In genomic region chr13:46736479-46736865, GRCm38 (mm10) we compare ENCODE assay signal across 8 mouse cellular contexts. TPM values are rescaled to one million over a fixed set of nuclear protein-coding genes. Genes with fewer than 3 reads are reported as not detected.
DNase-seq lines count a peak whose midpoint lies in the region; ATAC-seq and TF ChIP-seq lines count a peak whose summit lies in the region.

No protein-coding gene starts in this region.

- H3K27ac ChIP-seq in bone marrow, adult 2 months (ENCODE audit: control insufficient read depth, insufficient read depth, low read depth, low read length, poor library complexity), result peak overlapping the region; percentile 97
- H3K27ac ChIP-seq in heart, embryonic 13.5 days (replicated peaks), result peak overlapping the region; percentile 3; the same call in 1 of the 2 replicates
- peak overlapping the region; percentile 35; the same call in 1 of the 2 replicates for H3K27ac ChIP-seq in limb, embryonic 14.5 days (replicated peaks; ENCODE audit: low read depth, low read length)
- no peak overlapping the region for H3K27ac ChIP-seq in midbrain, postnatal 0 days (ENCODE audit: low read depth, low read length)

- TF ChIP-seq CTCF in bone marrow, adult 2 months (IDR thresholded peaks at IDR 0.05; ENCODE audit: control insufficient read depth, insufficient read depth, low read length), result no peak
- TF ChIP-seq CTCF in midbrain, postnatal 0 days (IDR thresholded peaks at IDR 0.05), result no peak

- peak overlapping the region; percentile 79 for H3K4me3 ChIP-seq in bone marrow, adult 2 months (replicated peaks; ENCODE audit: control insufficient read depth, low read depth, low read length)
- H3K4me3 ChIP-seq in heart, embryonic 13.5 days, result peak overlapping the region; percentile 68
- H3K4me3 ChIP-seq in limb, embryonic 14.5 days (replicated peaks; ENCODE audit: low read length), result peak overlapping the region; percentile 49
- peak overlapping the region; percentile 35 for H3K4me3 ChIP-seq in midbrain, postnatal 0 days (ENCODE audit: low read depth, low read length)

- H3K4me2 ChIP-seq in heart, embryonic 13.5 days, result peak overlapping the region; percentile 96
- H3K4me2 ChIP-seq in limb, embryonic 14.5 days (replicated peaks; ENCODE audit: low read depth, low read length, severe bottlenecking), result peak overlapping the region; percentile 94
- H3K4me2 ChIP-seq in midbrain, postnatal 0 days (ENCODE audit: low read depth, low read length, poor library complexity, severe bottlenecking), result peak overlapping the region; percentile 67

- peak; percentile 20 to 23 for DNase-seq in lung, adult 18-20 months
- DNase-seq in lung, postnatal 14 days, result no peak
- DNase-seq in limb, embryonic 14.5 days (ENCODE audit: low spot score), result no peak
- DNase-seq in midbrain, postnatal 0 days (ENCODE audit: low spot score), result no peak
- no peak for DNase-seq in layer of hippocampus, postnatal 25 days (ENCODE audit: extremely low spot score in 1 of 2, low spot score in 1 of 2)
- no peak for DNase-seq in right cerebral cortex, postnatal 25 days

- no peaks in the 10 kb centered on the region for H3K36me3 ChIP-seq in heart, embryonic 13.5 days
- H3K36me3 ChIP-seq in limb, embryonic 14.5 days (ENCODE audit: control insufficient read depth, insufficient read depth, low read length), result no peaks in the 10 kb centered on the region
- H3K36me3 ChIP-seq in midbrain, postnatal 0 days (ENCODE audit: insufficient read depth, low read length), result no peaks in the 10 kb centered on the region

- H3K4me1 ChIP-seq in bone marrow, adult 2 months (ENCODE audit: control insufficient read depth, insufficient read depth, low read length), result peaks cover 2% of the 10 kb centered on the region; the same call in 1 of the 2 replicates
- H3K4me1 ChIP-seq in heart, embryonic 13.5 days, result peaks cover 6% of the 10 kb centered on the region
- peaks cover 4% of the 10 kb centered on the region for H3K4me1 ChIP-seq in limb, embryonic 14.5 days (ENCODE audit: control insufficient read depth, insufficient read depth, low read length)
- peaks cover 4% of the 10 kb centered on the region; the same call in 1 of the 2 replicates for H3K4me1 ChIP-seq in midbrain, postnatal 0 days (ENCODE audit: insufficient read depth, low read length)

- no peak for TF ChIP-seq POLR2A in bone marrow, adult 2 months (IDR thresholded peaks at IDR 0.05; ENCODE audit: borderline replicate concordance, control insufficient read depth, low read depth, low read length)
- TF ChIP-seq POLR2A in limb, embryonic 14.5 days (IDR thresholded peaks at IDR 0.05; ENCODE audit: borderline replicate concordance, extremely low read depth, insufficient read depth, insufficient read length), result no peak

- H3K27me3 ChIP-seq in heart, embryonic 13.5 days (replicated peaks), result no peaks in the 10 kb centered on the region
- no peaks in the 10 kb centered on the region for H3K27me3 ChIP-seq in limb, embryonic 14.5 days (ENCODE audit: control insufficient read depth, insufficient read depth, low read length)
- no peaks in the 10 kb centered on the region for H3K27me3 ChIP-seq in midbrain, postnatal 0 days (ENCODE audit: insufficient read depth, low read length)

- peak overlapping the region; percentile 84 for H3K9ac ChIP-seq in heart, embryonic 13.5 days
- peak overlapping the region; percentile 59 for H3K9ac ChIP-seq in limb, embryonic 14.5 days (ENCODE audit: low read depth, low read length, severe bottlenecking)
- H3K9ac ChIP-seq in midbrain, postnatal 0 days (replicated peaks; ENCODE audit: low read length, poor library complexity, severe bottlenecking), result peak overlapping the region; percentile 24; the same call in 1 of the 2 replicates

- no peaks in the 10 kb centered on the region for H3K9me3 ChIP-seq in heart, embryonic 13.5 days
- H3K9me3 ChIP-seq in limb, embryonic 14.5 days (ENCODE audit: control insufficient read depth, low read length), result no peaks in the 10 kb centered on the region
- H3K9me3 ChIP-seq in midbrain, postnatal 0 days (ENCODE audit: low read length), result no peaks in the 10 kb centered on the region

- under 1% methylated on average over 12 of the region's 12 CpGs for WGBS in bone marrow, adult 2 months
- 2% methylated on average over 12 of the region's 12 CpGs for WGBS in heart, embryonic 13.5 days
- 2% methylated on average over 12 of the region's 12 CpGs for WGBS in limb, embryonic 14.5 days
- WGBS in midbrain, postnatal 0 days, result 6% methylated on average over 12 of the region's 12 CpGs

- ATAC-seq in heart, embryonic 13.5 days (ENCODE audit: extremely low read depth, insufficient number of reproducible peaks, low FRiP score, low TSS enrichment), result no peak
- no peak; the same call in 1 of the 2 replicates for ATAC-seq in limb, embryonic 14.5 days (ENCODE audit: low FRiP score, low read depth)
- ATAC-seq in midbrain, postnatal 0 days (ENCODE audit: low FRiP score), result no peak

RNA-seq across cellular contexts. Expression of gene Nup153, which starts 8.7 kb away (rescaled TPM):
- 26.7 and 46.7 TPM in 2 replicates for polyA plus RNA-seq in bone marrow, adult 2 months (2011; ENCODE audit: insufficient read depth, insufficient read length, low replicate concordance, missing spikeins)
- polyA plus RNA-seq in heart, embryonic 13.5 days (2015; fragmentation: Nextera tagmentation; extraction: Ambion mirVana), result 12.7 and 13.2 TPM in 2 replicates
- polyA plus RNA-seq in limb, embryonic 14.5 days (2012; rRNA removed), result 65.8 and 96.3 TPM in 2 replicates
- polyA plus RNA-seq in limb, embryonic 14.5 days (2014; fragmentation: Nextera tagmentation; extraction: Ambion mirVana), result 32.3 and 34.4 TPM in 2 replicates
- total RNA-seq in midbrain, postnatal 0 days (2014; rRNA removed), result 61.7 and 75.0 TPM in 2 replicates
- polyA plus RNA-seq in midbrain, postnatal 0 days (2015; fragmentation: Nextera tagmentation; extraction: Ambion mirVana), result 11.8 and 12.6 TPM in 2 replicates
- total RNA-seq in layer of hippocampus, postnatal 25 days (2021), result 10 to 100 TPM; 40.9 to 47.2 TPM

Comparison
In these comparisons a context has a peak if more than half of its experiments do, and no peak if none do; other contexts are left out.
1. DNase-seq: peak in lung, adult 18-20 months (2 of 2); none in lung, postnatal 14 days (single experiment), limb, embryonic 14.5 days (single experiment), midbrain, postnatal 0 days (single experiment), layer of hippocampus, postnatal 25 days (0 of 2) and right cerebral cortex, postnatal 25 days (single experiment).
2. H3K9ac ChIP-seq: peak in every context shown above with its lines; median percentile 84 in heart, embryonic 13.5 days; 59 in limb, embryonic 14.5 days; 24 in midbrain, postnatal 0 days.
3. Peak in every context shown above with its lines, with median percentiles within 50 percentile points of each other: H3K4me3 ChIP-seq and H3K4me2 ChIP-seq.